Mouse (Mus musculus): Measurements from ENCODE around the gene Ndrg3. TPM values are rescaled to one million over a fixed set of nuclear protein-coding genes. Genes with fewer than 3 reads are reported as not detected.
"Not testable (repeated sequence)": the region's sequence is repeated elsewhere in the genome, so short reads cannot be mapped to it uniquely, and the experiment has no call there.

The Ndrg3 gene
- polyA plus RNA-seq, 1 experiment from 2014 or later, result 57.9 TPM

- WGBS, result 77% methylated on average over 3 of the region's 3 CpGs
Measured at GRCm38 (mm10) chr2:156916419-156917125, 75.3 kb downstream of the Ndrg3 start.

DNA sequence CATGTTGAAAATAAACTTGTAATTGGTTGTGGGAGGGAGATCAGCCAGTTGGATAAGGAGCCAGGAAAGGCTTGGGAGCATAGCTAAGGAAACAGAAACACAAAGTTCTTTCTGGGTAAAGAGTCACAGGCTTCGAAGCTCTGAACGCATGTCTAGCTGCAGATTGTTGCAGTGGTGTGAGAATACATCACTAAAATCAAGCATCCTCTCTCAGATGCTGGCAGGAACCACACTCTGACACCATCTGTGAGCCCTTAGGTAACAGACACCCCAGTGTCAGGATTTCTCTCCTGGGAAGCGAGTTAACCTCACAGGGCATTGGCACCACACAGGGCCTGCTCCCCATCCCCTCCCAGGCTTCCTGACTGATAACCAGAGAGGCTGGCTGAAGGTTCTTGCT, 76.3 kb downstream of the Ndrg3 start:
- Histone ChIP-seq H3K4me2 (replicated peaks; ENCODE audit: low read depth, low read length) (no peak overlapping the region), H3K4me3 (ENCODE audit: low read length) (no peak overlapping the region), H3K4me1 (ENCODE audit: insufficient read depth, low read length) (no peaks in the 10 kb centered on the region), H3K27ac (ENCODE audit: low read length) (no peak overlapping the region), H3K36me3 (ENCODE audit: insufficient read depth, low read length) (no peaks in the 10 kb centered on the region), H3K9me3 (ENCODE audit: low read length) (no peaks in the 10 kb centered on the region), H3K9ac (replicated peaks; ENCODE audit: low read length) (no peak overlapping the region), H3K27me3 (ENCODE audit: insufficient read depth, low read length) (no peaks in the 10 kb centered on the region)
- ATAC-seq (ENCODE audit: low FRiP score, low TSS enrichment), result no peak
- 80% methylated on average over 3 of the region's 3 CpGs for WGBS

More at GRCm38 (mm10) chr2:156916419-156917125, 75.3 kb downstream of the Ndrg3 start:
- Histone ChIP-seq H3K4me2 (replicated peaks; ENCODE audit: low read depth, low read length) (no peak overlapping the region), H3K4me3 (ENCODE audit: low read length) (no peak overlapping the region), H3K36me3 (ENCODE audit: insufficient read depth, low read length) (no peaks in the 10 kb centered on the region), H3K27me3 (ENCODE audit: insufficient read depth, low read length) (no peaks in the 10 kb centered on the region), H3K9ac (replicated peaks; ENCODE audit: low read length) (no peak overlapping the region), H3K9me3 (ENCODE audit: low read length) (no peaks in the 10 kb centered on the region), H3K4me1 (ENCODE audit: insufficient read depth, low read length) (no peaks in the 10 kb centered on the region), H3K27ac (ENCODE audit: low read length) (no peak overlapping the region)
- ATAC-seq (ENCODE audit: low FRiP score, low TSS enrichment), result no peak

DNA sequence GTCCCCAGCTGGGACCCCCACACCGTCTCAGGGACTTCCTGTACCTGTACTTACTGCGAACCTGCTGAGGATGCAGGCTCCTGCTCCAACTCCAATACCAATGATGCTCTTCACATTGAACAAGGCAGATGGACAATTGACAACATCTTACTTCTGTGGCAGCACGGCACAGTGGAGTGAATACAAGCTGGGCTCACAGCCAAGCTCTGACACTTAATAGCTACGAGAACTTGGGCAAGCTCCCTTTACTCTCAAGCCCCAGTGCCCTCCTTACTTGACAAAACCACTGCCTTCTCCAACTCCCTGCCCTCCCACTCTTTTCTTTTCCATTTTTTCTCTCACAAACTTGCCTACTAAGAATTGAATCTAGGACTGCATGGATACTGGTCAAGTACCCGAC, 78.7 kb downstream of the Ndrg3 start:
- ATAC-seq (ENCODE audit: low FRiP score, low TSS enrichment), result no peak
- Histone ChIP-seq H3K4me3 (ENCODE audit: low read length) (no peak overlapping the region), H3K9me3 (ENCODE audit: low read length) (no peaks in the 10 kb centered on the region), H3K9ac (replicated peaks; ENCODE audit: low read length) (no peak overlapping the region), H3K36me3 (ENCODE audit: insufficient read depth, low read length) (no peaks in the 10 kb centered on the region), H3K4me1 (ENCODE audit: insufficient read depth, low read length) (no peaks in the 10 kb centered on the region), H3K27ac (ENCODE audit: low read length) (no peak overlapping the region), H3K27me3 (ENCODE audit: insufficient read depth, low read length) (no peaks in the 10 kb centered on the region), H3K4me2 (replicated peaks; ENCODE audit: low read depth, low read length) (no peak overlapping the region)
- 58% methylated on average over 5 of the region's 5 CpGs for WGBS

GRCm38 (mm10) chr2:156905931-156906330, 85.9 kb downstream of the Ndrg3 start:
- not testable (repeated sequence) for ATAC-seq (ENCODE audit: low FRiP score, low TSS enrichment)
- 34% methylated on average over 4 of the region's 4 CpGs for WGBS

GRCm38 (mm10) chr2:156904976-156905717, 86.7 kb downstream of the Ndrg3 start:
- no peak overlapping the region for H3K27ac ChIP-seq (ENCODE audit: low read length)
- no peaks in the 10 kb centered on the region for H3K36me3 ChIP-seq (ENCODE audit: insufficient read depth, low read length)
- WGBS, result 22% methylated on average over 6 of the region's 6 CpGs
- no peak overlapping the region for H3K4me3 ChIP-seq (ENCODE audit: low read length)
- no peak for ATAC-seq (ENCODE audit: low FRiP score, low TSS enrichment)
- no peaks in the 10 kb centered on the region for H3K9me3 ChIP-seq (ENCODE audit: low read length)
- H3K4me1 ChIP-seq (ENCODE audit: insufficient read depth, low read length), result no peaks in the 10 kb centered on the region
- no peak overlapping the region for H3K4me2 ChIP-seq (replicated peaks; ENCODE audit: low read depth, low read length)
- no peaks in the 10 kb centered on the region for H3K27me3 ChIP-seq (ENCODE audit: insufficient read depth, low read length)
- H3K9ac ChIP-seq (replicated peaks; ENCODE audit: low read length), result no peak overlapping the region

More at GRCm38 (mm10) chr2:156905931-156906330, 85.9 kb downstream of the Ndrg3 start:
- H3K4me2 ChIP-seq (replicated peaks; ENCODE audit: low read depth, low read length); H3K4me1 ChIP-seq (ENCODE audit: insufficient read depth, low read length); H3K27me3 ChIP-seq (ENCODE audit: insufficient read depth, low read length); H3K36me3 ChIP-seq (ENCODE audit: insufficient read depth, low read length); H3K4me3 ChIP-seq (ENCODE audit: low read length); H3K9me3 ChIP-seq (ENCODE audit: low read length); H3K27ac ChIP-seq (ENCODE audit: low read length); H3K9ac ChIP-seq (replicated peaks; ENCODE audit: low read length): not testable (repeated sequence)

DNA sequence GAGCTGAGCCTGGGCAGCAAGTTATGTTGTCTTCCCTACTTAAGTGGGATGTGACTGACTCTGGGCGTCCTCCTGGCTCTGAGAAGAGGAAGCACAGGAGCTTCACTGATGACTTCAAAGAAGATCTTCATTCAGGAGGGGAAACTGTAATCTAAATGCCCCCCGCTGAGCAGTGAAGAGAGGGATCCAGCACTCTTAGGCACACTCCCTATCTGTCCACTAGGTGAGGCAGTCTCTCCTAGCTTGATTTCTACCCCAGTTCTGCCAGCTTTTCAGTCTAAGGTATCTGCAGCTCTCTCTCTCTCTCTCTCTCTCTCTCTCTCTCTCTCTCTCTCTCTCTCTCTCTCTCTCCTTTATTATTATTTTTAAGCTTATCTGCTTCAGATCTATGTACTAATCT, 88.5 kb downstream of the Ndrg3 start:
- no peak for ATAC-seq (ENCODE audit: low FRiP score, low TSS enrichment)
- WGBS, result 37% methylated on average over 2 of the region's 2 CpGs
- no peak overlapping the region for H3K27ac ChIP-seq (ENCODE audit: low read length)
- no peaks in the 10 kb centered on the region for H3K9me3 ChIP-seq (ENCODE audit: low read length)
- H3K4me2 ChIP-seq (replicated peaks; ENCODE audit: low read depth, low read length), result no peak overlapping the region
- H3K4me1 ChIP-seq (ENCODE audit: insufficient read depth, low read length), result no peaks in the 10 kb centered on the region
- no peaks in the 10 kb centered on the region for H3K36me3 ChIP-seq (ENCODE audit: insufficient read depth, low read length)
- no peak overlapping the region for H3K4me3 ChIP-seq (ENCODE audit: low read length)
- no peak overlapping the region for H3K9ac ChIP-seq (replicated peaks; ENCODE audit: low read length)
- no peaks in the 10 kb centered on the region for H3K27me3 ChIP-seq (ENCODE audit: insufficient read depth, low read length)

DNA sequence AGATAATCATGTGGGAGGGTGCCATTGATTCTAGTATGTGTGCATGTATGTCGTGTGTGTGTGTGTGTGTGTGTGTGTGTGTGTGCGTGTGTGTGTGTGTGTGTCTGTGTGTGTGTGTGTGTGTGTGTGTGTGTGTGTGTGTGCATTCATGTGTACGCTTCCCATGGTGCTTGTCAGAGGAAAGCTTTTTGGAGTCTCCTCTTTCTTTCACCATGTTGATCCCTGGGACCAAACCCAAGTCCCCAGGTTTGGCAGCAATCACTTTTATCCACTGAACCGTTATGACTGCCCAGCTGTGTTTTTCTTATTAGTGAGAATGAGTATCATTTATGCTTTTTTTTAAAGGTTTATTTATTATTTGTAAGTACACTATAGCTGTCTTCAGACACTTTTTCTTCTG, 89.4 kb downstream of the Ndrg3 start:
- H3K27me3 ChIP-seq (ENCODE audit: insufficient read depth, low read length); H3K9me3 ChIP-seq (ENCODE audit: low read length); H3K4me1 ChIP-seq (ENCODE audit: insufficient read depth, low read length); H3K9ac ChIP-seq (replicated peaks; ENCODE audit: low read length); H3K4me3 ChIP-seq (ENCODE audit: low read length); ATAC-seq (ENCODE audit: low FRiP score, low TSS enrichment); H3K36me3 ChIP-seq (ENCODE audit: insufficient read depth, low read length); H3K4me2 ChIP-seq (replicated peaks; ENCODE audit: low read depth, low read length); H3K27ac ChIP-seq (ENCODE audit: low read length): not testable (repeated sequence)
- 76% methylated on average over 4 of the region's 4 CpGs for WGBS

GRCm38 (mm10) chr2:156901883-156902282, 90.0 kb downstream of the Ndrg3 start:
- no peak overlapping the region for H3K27ac ChIP-seq (ENCODE audit: low read length)
- H3K4me1 ChIP-seq (ENCODE audit: insufficient read depth, low read length), result no peaks in the 10 kb centered on the region
- no peak overlapping the region for H3K4me3 ChIP-seq (ENCODE audit: low read length)
- ATAC-seq (ENCODE audit: low FRiP score, low TSS enrichment), result no peak
- no peaks in the 10 kb centered on the region for H3K36me3 ChIP-seq (ENCODE audit: insufficient read depth, low read length)
- 71% methylated on average over 6 of the region's 6 CpGs for WGBS
- no peak overlapping the region for H3K9ac ChIP-seq (replicated peaks; ENCODE audit: low read length)
- no peak overlapping the region for H3K4me2 ChIP-seq (replicated peaks; ENCODE audit: low read depth, low read length)
- H3K9me3 ChIP-seq (ENCODE audit: low read length), result no peaks in the 10 kb centered on the region
- no peaks in the 10 kb centered on the region for H3K27me3 ChIP-seq (ENCODE audit: insufficient read depth, low read length)

DNA sequence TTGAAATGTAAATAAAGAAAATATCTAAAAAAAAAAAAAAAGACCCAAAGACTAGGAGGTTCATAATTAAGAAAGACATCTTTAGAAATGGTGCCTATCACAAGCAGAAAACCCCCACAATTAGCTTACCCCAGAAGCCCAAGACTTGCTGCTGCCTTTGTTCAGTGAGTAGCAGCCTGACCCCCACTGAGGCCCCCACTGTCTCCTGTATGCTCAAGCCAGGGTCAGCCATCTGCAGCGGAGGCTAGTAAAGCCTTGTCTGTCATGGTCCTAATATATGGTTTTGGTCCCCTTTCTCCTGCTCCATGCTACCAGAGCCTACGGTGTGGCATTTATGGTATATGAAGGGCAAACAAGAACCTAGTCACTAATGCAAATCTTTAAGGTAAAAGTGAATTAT, 90.5 kb downstream of the Ndrg3 start:
- WGBS, result 69% methylated on average over 2 of the region's 2 CpGs
- H3K4me2 ChIP-seq (replicated peaks; ENCODE audit: low read depth, low read length), result no peak overlapping the region
- no peak overlapping the region for H3K9ac ChIP-seq (replicated peaks; ENCODE audit: low read length)
- H3K27me3 ChIP-seq (ENCODE audit: insufficient read depth, low read length), result no peaks in the 10 kb centered on the region
- no peak for ATAC-seq (ENCODE audit: low FRiP score, low TSS enrichment)
- H3K27ac ChIP-seq (ENCODE audit: low read length), result no peak overlapping the region
- no peaks in the 10 kb centered on the region for H3K36me3 ChIP-seq (ENCODE audit: insufficient read depth, low read length)
- H3K9me3 ChIP-seq (ENCODE audit: low read length), result no peaks in the 10 kb centered on the region
- no peaks in the 10 kb centered on the region for H3K4me1 ChIP-seq (ENCODE audit: insufficient read depth, low read length)
- no peak overlapping the region for H3K4me3 ChIP-seq (ENCODE audit: low read length)

DNA sequence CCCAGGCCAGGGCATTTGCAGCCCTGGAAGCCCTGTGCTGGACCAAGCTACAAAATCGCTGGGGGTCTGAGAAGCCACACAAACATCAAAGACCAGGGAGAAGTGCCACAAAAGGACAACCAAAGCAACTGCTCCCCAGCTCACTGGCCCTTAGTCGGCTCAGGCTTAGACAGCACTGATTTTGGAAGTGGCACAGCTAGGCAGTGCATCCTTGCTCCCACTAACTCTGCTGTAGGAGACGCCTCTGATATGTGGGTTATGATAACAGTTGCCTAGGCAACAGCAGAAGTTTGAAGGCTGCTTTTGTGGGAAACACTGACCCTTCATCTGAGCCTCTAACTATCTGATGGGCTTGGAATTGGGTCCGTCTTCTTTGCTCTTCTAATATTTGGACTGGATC, 92.7 kb downstream of the Ndrg3 start:
- no peaks in the 10 kb centered on the region for H3K27me3 ChIP-seq (ENCODE audit: insufficient read depth, low read length)
- H3K4me2 ChIP-seq (replicated peaks; ENCODE audit: low read depth, low read length), result no peak overlapping the region
- ATAC-seq (ENCODE audit: low FRiP score, low TSS enrichment), result no peak
- 51% methylated on average over 4 of the region's 4 CpGs for WGBS
- no peak overlapping the region for H3K27ac ChIP-seq (ENCODE audit: low read length)
- no peak overlapping the region for H3K9ac ChIP-seq (replicated peaks; ENCODE audit: low read length)
- no peaks in the 10 kb centered on the region for H3K36me3 ChIP-seq (ENCODE audit: insufficient read depth, low read length)
- H3K4me3 ChIP-seq (ENCODE audit: low read length), result no peak overlapping the region
- no peaks in the 10 kb centered on the region for H3K9me3 ChIP-seq (ENCODE audit: low read length)
- no peaks in the 10 kb centered on the region for H3K4me1 ChIP-seq (ENCODE audit: insufficient read depth, low read length)

Measured in kidney, embryonic 16.5 days (tissue).